Mouse (Mus musculus): ENCODE results near the gene Lactb.
A peak's percentile ranks its signal among the peaks of the same experiment; 100 is the strongest.
"Not testable (repeated sequence)": the region's sequence is repeated elsewhere in the genome, so short reads cannot be mapped to it uniquely, and the experiment has no call there.

Lactb gene

DNA sequence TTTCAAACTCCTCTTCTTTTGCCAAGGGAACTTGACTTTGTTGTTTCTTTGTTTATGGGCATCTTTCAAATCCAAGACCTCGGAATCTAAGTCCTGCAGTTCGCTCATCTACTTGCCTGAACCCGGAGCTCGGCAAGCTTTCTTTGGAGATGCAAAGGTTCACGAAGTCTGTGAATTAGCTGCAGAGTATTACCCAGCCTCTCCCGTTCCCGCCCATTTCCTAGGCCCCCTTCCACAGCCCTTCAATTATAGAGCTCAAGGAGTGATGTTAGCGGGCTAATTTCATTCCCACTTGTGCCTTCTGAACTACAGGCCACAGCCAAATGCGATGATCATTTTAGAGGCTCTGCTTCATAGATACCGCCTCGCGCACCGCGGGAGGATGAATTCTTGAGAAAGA, 55.3 kb downstream of the Lactb start:
- no peak for DNase-seq (ENCODE audit: low spot score)

DNA sequence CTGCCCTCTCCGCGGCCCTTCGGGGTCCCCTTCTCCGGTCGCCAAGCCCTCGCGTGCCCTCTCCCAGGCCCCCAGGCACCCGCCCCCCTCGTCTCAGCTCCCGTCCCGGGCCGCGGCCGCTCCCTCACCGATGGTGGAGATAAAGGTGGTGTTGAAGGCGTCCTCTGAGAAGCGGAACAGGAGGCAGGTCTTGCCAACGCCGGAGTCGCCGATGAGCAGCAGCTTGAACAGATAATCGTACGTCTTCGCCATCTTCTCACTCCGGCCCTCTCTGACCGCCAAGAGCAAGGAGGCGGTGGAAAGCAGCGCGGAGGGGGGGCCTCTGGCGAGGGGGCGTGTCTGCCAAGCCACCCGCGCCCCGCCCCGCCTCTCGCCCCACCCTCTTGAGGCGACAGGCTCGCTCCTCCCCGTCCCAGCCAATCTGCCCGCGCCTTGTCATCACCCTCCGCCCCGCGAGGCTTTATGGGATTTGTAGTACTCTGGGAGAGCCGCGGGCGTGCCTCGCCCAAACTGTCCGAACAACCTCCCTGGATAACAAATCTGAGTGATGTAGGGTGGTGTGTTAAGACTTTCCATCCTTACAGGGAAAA, 55.8 kb downstream of the Lactb start, which contains the start of gene Rab8b:
Gene Rab8b, minus strand, starts transcription at position 306 of the 590 bp plus-strand sequence.
- DNase-seq (ENCODE audit: low spot score): peak; percentile 97

DNA sequence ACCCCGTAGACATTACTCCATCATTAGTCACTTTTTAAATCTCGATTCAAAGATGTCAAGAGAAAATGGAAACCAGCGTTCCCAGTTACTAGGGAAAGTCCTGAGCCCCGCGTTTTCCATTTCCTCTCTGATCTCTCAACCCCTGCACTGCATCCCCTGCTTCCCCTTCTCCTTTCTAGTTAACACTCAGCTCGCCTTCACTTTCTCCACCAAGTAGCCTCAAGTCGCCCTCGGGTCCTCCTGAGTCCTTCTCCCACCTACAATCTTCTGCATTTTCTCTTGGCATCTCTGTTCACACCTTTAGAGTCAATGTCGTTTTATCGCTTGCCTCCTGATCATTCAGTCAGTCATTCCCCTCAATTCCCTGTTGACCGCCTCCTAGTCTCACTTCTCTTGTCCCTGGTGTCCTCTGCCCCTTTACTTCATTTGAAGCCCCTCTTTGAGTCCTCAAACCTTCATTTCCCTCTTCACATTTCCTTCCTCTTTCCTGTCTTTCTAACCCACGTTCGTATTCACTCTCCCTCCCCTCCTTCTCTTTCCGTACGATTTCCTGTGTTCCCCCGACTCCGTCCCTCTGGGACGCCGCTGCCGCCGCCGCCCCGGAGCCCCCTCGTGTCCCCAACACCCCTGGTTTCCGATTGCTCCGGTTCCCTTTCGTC, 56.5 kb downstream of the Lactb start:
- peak; percentile 36 for DNase-seq (ENCODE audit: low spot score)

DNA sequence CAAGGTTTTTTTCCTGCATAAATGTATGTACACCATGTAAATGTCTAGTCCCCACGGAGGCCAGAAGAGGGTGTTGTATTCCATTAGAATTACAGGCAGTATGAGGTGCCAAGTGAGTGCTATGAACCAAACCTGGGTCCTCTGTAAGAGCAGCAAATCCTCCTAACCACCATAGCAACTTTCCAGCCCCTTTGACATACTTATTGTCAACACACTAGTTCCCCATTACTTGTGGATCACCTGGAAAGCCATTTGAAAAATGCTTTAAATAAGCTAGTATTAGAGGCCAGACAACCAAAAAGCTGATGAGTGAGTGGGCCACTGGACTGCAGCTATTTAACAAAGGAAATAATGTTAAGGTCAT, 57.4 kb downstream of the Lactb start:
- no peak for DNase-seq (ENCODE audit: low spot score)

DNA sequence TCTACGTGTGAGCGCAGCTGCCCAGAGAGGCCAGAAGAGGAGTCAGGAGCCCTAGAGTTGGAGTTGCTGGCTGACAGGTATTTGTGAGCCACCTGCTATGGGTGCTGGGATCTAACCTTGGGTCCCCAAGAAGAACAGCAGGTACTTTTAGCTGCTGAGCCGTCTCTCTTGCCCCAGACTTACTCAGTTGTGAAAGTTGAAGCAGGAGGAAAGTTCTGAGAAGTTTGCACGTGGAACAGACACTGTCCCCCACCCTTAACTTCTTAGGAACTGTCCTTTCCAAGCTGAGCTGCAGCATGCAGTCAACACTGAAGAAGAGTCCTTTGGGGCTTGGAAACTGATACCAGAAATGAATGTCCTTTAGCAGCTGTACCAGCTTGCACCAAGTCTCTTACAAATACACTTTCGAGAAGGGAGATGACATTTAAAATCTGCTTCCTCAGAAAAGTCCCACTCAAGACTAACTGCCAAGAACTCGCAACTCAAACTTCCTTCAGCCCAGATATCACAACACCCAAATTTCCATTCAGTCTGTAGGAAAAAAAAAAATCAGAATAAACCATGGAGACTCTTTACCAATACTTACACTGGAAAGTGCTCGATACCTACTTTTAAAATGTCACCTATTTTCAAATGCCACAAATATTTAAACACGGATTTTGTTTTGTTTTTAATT, 57.9 kb downstream of the Lactb start:
- no peak for DNase-seq (ENCODE audit: low spot score)

DNA sequence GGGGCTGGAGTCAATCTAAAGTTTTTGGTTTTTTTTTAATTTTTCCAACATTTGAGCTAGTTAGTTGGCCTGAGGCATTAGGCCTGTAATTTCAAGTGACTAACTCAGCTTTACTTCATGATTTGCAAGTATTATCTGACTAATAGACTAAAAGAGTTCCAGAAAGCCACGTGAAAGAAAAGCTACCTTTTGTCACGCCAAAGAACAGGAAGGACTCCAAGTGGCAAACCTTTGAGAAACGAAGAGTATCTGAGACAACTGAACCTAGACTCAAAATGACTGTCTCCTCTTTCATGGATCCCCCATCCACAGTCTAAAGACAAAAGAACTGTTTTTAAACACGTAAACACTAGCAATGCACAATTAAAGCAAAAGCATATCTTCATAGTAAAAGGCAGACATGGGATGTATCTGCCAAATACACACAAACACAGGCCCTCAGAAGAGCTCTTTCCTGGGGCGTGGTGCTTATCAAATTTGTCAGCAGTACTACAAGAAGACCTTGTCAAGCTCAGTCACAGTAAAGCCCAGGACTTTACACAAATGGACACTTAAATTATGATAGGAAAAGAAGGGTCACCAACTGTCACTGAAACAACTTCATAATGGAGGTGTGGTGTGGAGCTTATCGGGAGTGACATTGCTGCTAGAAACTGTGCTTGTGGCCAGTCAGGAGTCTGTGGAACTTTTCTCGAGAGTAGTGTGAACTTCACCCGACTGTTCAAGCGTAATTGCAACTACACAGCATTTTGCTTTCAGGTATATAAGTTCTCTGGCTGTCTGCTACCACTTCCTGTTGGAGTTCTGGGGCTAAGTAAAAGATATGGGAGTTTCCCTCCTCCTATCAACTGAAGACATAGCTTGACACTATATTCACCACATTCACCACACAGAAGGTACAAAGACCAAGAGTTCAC, 59.2 kb downstream of the Lactb start:
- no peak for DNase-seq (ENCODE audit: low spot score)

DNA sequence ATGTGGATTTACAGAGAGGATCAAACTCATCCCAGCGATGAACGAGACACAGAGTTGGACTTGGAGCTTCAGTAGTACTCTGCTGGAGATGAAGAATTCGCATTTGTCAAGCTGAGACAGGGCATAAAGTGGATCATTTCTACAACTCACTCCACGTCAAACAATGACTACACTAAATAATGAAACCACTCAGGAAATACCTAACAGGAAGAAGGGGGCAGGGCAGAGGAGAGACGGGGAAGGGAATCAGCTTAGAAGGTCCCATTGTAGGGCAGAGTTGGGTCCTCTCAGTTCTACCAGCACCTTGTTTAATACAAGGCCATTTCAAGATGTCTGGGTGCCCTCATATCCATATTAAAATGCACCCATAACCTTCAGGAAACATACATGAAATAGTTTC, 59.9 kb downstream of the Lactb start:
- DNase-seq (ENCODE audit: low spot score): no peak

DNA sequence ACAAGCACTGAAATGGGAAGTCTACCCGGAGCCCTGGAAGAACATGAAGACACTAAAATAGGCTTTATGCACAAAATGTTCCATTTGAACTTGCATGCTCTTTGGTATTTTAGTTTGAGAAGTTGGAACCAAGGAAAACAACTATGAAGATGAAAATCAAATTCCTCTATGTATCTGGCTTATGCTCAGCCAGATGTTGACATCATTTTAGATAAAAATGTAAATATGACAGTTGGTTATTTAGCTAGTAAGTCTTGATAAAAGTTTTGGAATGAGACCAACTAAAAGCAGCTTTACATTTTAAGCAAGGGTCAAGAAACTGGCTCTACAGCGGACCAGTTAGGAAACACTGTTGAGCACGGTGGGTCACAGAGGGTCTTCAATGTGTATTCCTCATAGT, 60.7 kb downstream of the Lactb start:
- DNase-seq (ENCODE audit: low spot score): no peak

DNA sequence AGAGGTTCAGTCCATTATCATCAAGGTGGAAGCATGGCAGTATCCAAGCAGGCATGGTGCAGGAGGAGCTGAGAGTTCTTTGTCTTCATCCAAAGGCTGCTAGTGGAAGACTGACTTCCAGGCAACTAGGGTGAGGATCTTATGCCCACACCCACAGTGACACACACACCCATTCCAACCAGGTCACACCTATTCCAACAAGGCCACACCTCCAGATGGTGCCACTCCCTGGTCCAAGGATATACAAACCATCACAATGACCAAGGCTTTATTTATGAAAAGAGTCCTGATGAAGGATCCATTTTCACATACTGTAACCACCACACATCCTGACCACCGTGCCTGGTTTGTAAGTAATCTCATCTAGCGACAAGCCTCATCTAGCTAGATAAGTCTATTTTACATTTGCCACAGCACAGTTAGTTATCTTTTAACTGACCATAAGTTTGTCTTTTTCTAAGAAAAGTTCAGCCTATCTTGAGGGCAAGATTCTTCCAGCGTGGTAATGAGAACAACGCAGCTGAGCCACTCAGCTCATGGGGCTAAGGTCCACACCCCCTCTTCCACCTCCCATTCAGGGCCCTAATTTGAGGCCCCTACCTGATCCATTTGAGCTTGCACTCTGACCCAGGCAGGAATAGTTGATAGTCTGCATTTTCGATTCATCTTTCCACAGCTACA, 61.9 kb downstream of the Lactb start:
- not testable (repeated sequence) for DNase-seq (ENCODE audit: low spot score)

DNA sequence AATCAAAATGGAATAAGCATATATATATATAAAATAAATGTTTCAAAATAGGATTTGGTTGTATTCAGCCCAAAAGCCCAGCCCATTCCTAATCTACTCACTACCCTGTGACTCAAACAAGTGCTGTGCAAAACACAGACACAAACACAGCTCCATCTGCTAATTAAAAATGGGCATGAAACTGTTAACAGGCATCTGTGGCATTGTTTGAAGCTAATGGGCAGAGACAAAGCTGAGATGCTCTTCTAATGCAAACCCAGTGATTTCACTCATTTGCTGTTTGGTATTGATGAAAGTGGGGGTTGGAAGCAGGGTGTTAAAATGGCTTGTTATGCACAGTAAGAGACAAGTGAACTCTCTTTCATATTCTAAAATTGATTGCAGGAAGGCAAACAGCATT, 63.0 kb downstream of the Lactb start:
- no peak for DNase-seq (ENCODE audit: low spot score)

DNA sequence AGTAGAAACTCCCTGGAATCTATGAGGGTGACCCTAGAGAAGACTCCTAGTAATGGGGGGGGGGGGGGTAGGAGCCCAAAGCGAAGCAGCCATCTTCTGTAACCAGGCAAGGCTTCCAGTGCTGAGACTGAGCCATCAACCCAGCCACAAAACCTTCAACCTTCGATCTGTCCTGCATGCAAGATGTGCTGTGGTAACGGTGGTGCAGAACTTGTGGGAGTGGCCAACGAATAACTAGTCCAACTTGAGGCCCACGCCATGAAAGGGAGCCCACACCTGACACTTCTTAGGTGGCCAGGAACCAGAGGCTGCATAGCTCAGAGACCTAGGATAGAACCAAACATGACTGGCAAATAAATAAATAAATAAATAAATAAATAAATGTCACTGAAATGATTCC, 64.6 kb downstream of the Lactb start:
- DNase-seq (ENCODE audit: low spot score): no peak

DNA sequence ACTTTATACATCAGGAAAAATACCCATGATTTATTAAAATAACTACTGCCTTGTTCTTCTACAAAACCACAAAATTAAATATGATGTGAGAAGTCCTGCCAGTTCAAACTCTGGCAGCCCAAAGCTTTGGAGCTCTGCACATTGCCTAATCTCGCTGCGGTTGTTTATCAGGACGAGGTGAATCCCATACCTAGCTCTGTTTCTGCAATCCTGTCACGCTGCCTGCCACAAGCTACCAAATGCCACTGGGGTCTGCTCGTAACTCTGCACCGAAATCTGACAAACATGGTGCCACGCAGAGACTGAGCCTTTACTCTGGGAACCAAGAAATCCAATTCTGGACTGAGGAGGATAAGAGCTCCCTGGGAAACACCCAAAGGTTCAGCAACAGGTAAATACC, 65.4 kb downstream of the Lactb start:
- DNase-seq (ENCODE audit: low spot score): no peak

DNA sequence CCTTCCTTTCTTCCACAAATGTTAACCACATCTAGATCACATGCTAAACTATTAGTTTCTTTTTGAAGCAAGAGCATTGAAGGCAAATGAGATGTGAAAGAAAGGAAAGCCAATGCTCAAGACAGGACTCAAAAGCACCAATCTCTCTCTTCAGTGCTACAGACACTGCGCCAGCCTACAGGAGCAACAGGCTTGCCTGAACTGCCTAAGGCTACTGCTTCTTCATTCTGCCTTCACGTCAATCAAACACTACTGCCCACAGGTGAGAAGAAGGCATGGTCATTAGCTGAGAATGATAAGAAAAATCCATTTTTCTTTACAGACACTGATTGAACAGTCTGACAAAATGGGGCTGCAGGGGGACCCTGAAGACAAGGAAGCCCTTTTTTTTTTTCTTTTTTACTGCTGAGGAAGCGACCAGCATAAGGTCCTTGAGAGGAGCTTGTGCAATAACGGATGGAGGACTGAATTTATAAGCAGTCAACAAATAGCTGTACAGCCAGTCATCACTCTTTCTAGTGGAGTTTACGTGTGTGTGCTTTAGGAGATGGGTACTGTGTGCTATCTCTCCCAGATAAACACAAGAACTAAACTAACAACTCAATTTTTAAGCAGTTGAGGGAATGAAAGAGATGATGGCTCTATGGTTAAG, 67.4 kb downstream of the Lactb start:
- DNase-seq (ENCODE audit: low spot score): no peak

DNA sequence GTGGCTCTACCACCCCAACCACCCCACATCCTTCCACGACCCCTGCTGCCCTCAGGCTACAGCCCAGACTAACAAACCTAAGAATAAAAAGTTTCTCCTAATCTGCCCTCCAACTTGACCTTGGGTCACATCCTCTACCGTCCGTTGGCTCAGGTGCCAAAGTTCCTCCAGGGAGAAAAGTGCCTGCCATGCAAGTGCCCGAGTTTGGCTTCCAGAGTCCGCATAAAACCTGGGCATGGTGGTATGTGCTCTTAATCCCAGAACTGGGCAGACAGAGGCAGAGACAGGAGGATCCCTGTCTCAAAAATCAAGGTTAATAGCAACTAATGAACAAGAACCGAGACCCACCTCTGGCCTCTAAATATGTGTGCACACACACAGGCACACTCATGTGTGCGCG, 68.2 kb downstream of the Lactb start:
- no peak for DNase-seq (ENCODE audit: low spot score)

DNA sequence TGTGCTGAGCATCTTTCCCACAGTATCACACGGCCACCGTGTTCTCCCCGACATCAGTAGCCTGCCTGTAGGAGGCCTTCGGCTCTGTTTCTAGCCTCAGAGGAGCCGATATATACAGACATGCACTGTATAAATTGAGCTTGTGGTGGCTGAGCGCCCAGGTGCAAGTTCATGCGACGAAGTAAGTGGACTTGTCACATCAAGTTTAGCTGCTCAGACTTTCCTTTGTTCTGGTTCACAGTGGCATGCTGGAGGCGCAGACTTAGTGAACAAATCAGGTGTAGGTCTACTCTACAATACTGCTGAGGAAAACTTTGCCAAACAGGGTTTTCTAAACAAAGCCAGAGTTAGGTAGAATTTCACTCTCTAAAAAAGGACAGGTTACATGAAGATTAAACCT, 69.3 kb downstream of the Lactb start:
- no peak for DNase-seq (ENCODE audit: low spot score)
